Mouse (Mus musculus): ENCODE data around the gene Ppp3cb.

- no peak for TF ChIP-seq ZC3H11A (IDR thresholded peaks at IDR 0.05; ENCODE audit: borderline replicate concordance, low read depth, low read length)
- no peak for TF ChIP-seq HCFC1 (IDR thresholded peaks at IDR 0.05; ENCODE audit: borderline replicate concordance, insufficient read depth, low read length)
- TF ChIP-seq MAFK (IDR thresholded peaks at IDR 0.05; ENCODE audit: insufficient read depth, low read depth, low read length): no peak
These were observed 66.2 kb downstream of the Ppp3cb start for GRCm38 (mm10) chr14:20480195-20480579.

All from ES-E14 (cell line).